Mouse (Mus musculus): ENCODE results near the gene Pygm. TPM values are rescaled to one million over a fixed set of nuclear protein-coding genes. Genes with fewer than 3 reads are reported as not detected.

The Pygm gene
- total and polyA plus RNA-seq, 2 experiments from 2014 or later: 6.2 to 7.6 TPM

DNA sequence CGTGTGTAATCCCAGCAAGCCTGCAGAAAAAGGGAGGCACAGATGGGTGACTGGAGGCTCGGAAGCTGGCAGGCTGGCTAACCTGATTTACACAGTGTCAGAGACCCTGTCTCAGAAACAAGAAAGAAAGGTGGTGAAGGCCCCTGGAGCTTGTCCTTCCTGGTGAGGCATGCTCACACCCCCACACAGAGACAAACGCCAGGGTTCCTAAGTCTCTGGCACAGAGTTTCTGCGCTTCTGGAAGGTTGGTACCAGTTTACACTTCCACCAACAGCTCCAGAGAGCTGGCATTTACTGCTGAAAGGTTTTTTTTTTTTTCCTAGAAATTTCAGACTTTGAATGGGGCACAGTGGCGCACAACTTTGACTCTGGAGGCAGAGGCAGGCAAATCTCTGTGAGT, 12.0 kb downstream of the Pygm start:
- H3K9ac ChIP-seq: no peak overlapping the region
- H3K4me2 ChIP-seq (ENCODE audit: low read depth): no peak overlapping the region
- H3K4me1 ChIP-seq (ENCODE audit: insufficient read depth): peaks cover 4% of the 10 kb centered on the region; the same call in 1 of the 2 replicates
- H3K9me3 ChIP-seq (ENCODE audit: low read length): no peaks in the 10 kb centered on the region
- H3K27me3 ChIP-seq (ENCODE audit: insufficient read depth, low read length): no peaks in the 10 kb centered on the region
- no peaks in the 10 kb centered on the region for H3K36me3 ChIP-seq (ENCODE audit: insufficient read depth)
- DNase-seq (no peak), ATAC-seq (no peak)
- H3K4me3 ChIP-seq (ENCODE audit: low read depth, low read length): no peak overlapping the region
- H3K27ac ChIP-seq (ENCODE audit: low read depth, low read length): no peak overlapping the region
- no peak for TF ChIP-seq CTCF (IDR thresholded peaks at IDR 0.05; ENCODE audit: low read depth)
- 73% methylated on average over 5 of the region's 5 CpGs for WGBS

DNA sequence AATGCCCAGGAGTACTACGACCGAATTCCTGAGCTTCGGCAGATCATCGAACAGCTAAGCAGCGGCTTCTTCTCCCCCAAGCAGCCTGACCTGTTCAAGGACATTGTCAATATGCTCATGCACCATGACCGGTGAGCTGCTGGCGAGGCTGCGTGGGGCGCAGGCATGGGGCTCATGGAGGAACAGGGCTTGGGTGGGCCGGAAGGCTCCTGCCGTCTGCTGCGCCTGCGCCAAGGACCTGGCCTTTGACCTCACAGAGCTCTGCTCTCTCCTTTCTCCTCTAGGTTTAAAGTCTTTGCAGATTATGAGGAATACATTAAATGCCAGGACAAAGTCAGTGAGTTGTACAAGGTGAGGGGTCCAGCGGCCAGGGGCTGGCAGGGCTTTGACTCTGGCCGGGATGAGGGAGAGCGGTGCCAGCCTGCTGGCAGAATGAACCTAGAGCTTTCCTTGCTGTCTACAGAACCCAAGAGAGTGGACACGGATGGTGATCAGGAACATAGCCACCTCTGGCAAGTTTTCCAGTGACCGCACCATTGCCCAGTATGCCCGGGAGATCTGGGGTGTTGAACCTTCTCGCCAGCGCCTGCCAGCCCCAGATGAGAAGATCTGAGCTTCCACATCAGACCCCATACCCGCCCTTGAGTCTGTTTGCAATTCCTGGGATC, 13.5 kb downstream of the Pygm start:
- no peaks in the 10 kb centered on the region for H3K9me3 ChIP-seq (ENCODE audit: low read length)
- H3K27me3 ChIP-seq (ENCODE audit: insufficient read depth, low read length): no peaks in the 10 kb centered on the region
- 0 out of 2 replicates have a peak overlapping the region, but pooled peaks have one; percentile 98 for H3K4me2 ChIP-seq (ENCODE audit: low read depth)
- 0 out of 2 replicates have a peak overlapping the region, but pooled peaks have one; percentile 73 for H3K9ac ChIP-seq
- 88% methylated on average over 22 of the region's 22 CpGs for WGBS
- DNase-seq: no peak
- H3K4me3 ChIP-seq (ENCODE audit: low read depth, low read length): no peak overlapping the region
- TF ChIP-seq CTCF (IDR thresholded peaks at IDR 0.05; ENCODE audit: low read depth): no peak
- no peak for ATAC-seq
- H3K36me3 ChIP-seq (ENCODE audit: insufficient read depth): no peaks in the 10 kb centered on the region
- H3K4me1 ChIP-seq (ENCODE audit: insufficient read depth): peaks cover 9% of the 10 kb centered on the region; the same call in 1 of the 2 replicates
- no peak overlapping the region for H3K27ac ChIP-seq (ENCODE audit: low read depth, low read length)

DNA sequence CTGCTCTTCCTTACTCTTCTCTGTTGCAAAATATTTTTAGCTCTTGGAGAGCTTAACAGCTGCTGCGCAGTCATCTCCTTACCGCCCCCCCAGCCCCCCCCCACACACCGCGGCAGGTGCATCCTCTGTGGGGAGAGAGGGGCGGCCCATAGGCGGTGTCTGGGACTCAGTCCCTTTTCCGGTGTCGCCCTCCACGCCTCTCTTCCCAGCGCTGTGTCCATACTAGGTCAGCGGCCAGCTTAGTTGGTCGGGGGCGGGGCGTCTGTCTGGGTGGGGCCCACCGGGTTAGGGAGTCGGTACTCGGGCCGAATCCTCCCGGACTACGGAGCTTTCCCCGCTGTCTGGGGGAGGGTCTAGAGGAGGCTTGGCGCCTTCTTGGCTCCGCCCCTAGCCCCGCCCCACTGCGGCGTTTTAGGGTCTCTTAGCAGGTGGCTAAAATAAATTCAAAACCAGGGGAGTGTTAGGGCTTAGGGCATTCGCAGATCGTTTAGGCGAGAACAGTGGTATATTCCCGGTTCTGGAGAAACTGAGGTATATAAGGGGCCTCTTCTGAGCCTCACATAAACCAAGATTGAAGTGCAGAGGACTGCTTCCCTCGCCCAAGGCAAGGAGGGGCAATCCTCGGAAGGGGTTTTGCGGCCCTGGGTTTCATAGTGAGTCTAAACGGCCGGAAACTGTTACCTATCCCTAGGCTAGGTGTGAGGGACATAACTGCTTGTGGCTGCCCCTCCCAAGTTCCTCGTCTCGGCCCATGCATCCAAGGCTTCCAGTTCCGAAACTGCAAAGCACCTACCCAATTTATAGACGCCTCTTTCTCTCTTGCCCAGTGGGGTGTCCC, 14.5 kb downstream of the Pygm start:
- Histone ChIP-seq H3K9ac (peak overlapping the region; percentile 73), H3K4me1 (ENCODE audit: insufficient read depth) (peaks cover 9% of the 10 kb centered on the region; the same call in 1 of the 2 replicates), H3K27me3 (ENCODE audit: insufficient read depth, low read length) (no peaks in the 10 kb centered on the region), H3K4me3 (ENCODE audit: low read depth, low read length) (peak overlapping the region; percentile 51), H3K4me2 (ENCODE audit: low read depth) (peak overlapping the region; percentile 98), H3K9me3 (ENCODE audit: low read length) (no peaks in the 10 kb centered on the region), H3K36me3 (ENCODE audit: insufficient read depth) (no peaks in the 10 kb centered on the region), H3K27ac (ENCODE audit: low read depth, low read length) (peak overlapping the region; percentile 88)
- TF ChIP-seq CTCF (IDR thresholded peaks at IDR 0.05; ENCODE audit: low read depth): no peak
- 2% methylated on average over 39 of the region's 39 CpGs for WGBS
- ATAC-seq (peak; percentile 65), DNase-seq (peak; percentile 81)

DNA sequence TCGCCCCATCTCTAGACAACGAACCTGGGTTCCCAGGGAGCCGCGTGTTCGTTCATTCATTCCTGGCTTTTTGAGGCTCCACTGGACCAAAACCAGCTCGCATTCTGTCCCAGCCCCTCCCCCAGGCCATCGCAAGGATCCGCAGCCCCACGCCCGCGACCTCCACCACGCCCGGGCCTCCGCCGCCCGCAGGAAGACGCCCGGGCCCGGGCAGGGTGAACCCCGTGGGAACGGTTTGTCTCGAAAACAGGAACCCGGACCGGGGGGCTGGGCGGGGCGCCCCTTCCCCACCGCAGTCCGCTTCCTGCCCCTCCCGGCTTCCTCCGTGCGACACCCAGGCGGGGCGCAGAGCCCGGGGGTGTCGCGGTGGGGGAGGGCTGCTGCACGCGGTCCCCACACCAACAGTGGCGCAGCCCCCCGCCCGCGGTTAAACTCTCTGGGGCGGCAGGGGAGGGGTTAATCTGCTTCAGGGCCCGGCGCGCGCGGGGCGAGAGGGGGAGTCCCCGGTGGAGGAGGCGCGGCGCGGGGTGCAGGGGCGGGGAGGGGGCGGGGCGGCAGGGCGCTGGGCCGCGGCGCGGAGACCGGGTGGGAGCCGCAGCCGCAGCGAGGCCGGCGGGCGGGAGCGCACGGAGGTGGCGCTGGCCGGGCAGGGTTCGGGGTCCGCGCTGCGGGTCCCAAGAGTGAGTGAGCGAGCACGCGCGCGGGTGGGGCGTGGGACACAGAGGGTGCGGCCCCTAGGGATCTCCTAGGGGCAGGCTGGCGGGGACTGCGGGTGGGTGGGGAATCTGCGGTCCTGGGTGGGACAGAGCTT, 15.3 kb downstream of the Pygm start, which contains the start of gene Rasgrp2:
Gene Rasgrp2 (plus strand): TSS at position 56 of the 811 bp plus-strand sequence.
- H3K27me3 ChIP-seq (ENCODE audit: insufficient read depth, low read length): no peaks in the 10 kb centered on the region
- DNase-seq (peak; percentile 74), ATAC-seq (peak; percentile 32)
- H3K9ac ChIP-seq: peak within 1 kb of the TSS; percentile 73
- peak within 1 kb of the TSS; percentile 88 for H3K27ac ChIP-seq (ENCODE audit: low read depth, low read length)
- no peak for TF ChIP-seq CTCF (IDR thresholded peaks at IDR 0.05; ENCODE audit: low read depth)
- H3K36me3 ChIP-seq (ENCODE audit: insufficient read depth): no peaks in the 10 kb centered on the region
- peak within 1 kb of the TSS; percentile 51 for H3K4me3 ChIP-seq (ENCODE audit: low read depth, low read length)
- H3K9me3 ChIP-seq (ENCODE audit: low read length): no peaks in the 10 kb centered on the region
- peaks cover 9% of the 10 kb centered on the region; the same call in 1 of the 2 replicates for H3K4me1 ChIP-seq (ENCODE audit: insufficient read depth)
- H3K4me2 ChIP-seq (ENCODE audit: low read depth): peak within 1 kb of the TSS; percentile 98
- WGBS: 1% methylated on average over 64 of the region's 87 CpGs

DNA sequence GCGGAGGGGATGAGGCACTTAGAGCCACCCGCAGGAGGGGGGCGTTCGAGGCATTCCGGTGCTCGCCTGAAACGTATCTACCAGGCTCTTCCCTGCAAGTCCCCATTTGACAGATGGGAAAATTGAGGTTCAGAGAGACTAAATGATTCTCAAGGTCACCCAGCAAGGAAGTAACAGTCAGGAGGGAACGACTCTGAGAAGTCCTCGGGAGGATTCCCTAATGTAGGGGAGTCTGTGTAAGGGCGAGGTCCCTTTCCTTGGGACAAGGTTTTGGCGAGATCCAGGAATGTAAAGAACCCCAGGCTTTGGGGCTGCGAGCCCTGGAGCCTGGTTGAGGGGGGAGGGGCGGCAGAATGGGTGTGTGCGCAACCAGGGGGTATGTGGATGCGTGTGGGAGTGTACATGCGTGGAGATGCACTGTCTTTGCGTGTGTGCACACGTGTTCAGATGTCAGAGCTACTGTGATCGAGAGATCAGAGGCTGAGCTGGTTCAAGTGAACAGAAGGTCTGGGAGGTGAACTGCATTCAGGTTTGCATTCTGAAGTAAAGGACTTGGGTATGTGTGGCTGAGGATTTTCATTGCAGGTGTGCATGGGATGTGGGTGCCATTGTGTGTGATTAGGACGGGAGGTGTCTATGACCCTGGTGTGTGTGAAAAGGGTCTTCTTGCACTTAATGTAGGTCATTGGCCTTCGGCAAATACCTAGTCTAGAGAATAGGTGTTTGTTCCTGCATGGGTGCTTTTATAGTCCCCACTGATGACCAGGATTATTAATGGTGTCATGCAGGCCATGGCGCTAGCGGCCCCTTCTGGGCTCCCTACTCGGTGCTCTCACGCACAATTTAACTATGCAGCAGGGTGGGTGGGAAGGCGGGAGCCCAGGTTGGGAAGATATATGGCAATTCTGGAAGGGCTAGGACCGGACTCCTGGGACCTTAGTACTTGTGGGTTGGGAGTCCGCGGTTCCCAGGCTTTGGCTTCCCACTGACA, 16.2 kb downstream of the Pygm start:
- DNase-seq: peak; percentile 65
- H3K27ac ChIP-seq (ENCODE audit: low read depth, low read length): peak overlapping the region; percentile 88
- H3K27me3 ChIP-seq (ENCODE audit: insufficient read depth, low read length): no peaks in the 10 kb centered on the region
- no peaks in the 10 kb centered on the region for H3K9me3 ChIP-seq (ENCODE audit: low read length)
- WGBS: 2% methylated on average over 29 of the region's 29 CpGs
- ATAC-seq: peak; percentile 53
- peak overlapping the region; percentile 51 for H3K4me3 ChIP-seq (ENCODE audit: low read depth, low read length)
- peak overlapping the region; percentile 73 for H3K9ac ChIP-seq
- peak overlapping the region; percentile 98 for H3K4me2 ChIP-seq (ENCODE audit: low read depth)
- peak; percentile 40 for TF ChIP-seq CTCF (IDR thresholded peaks at IDR 0.05; ENCODE audit: low read depth)
- peaks cover 9% of the 10 kb centered on the region; the same call in 1 of the 2 replicates for H3K4me1 ChIP-seq (ENCODE audit: insufficient read depth)
- H3K36me3 ChIP-seq (ENCODE audit: insufficient read depth): no peaks in the 10 kb centered on the region
